Mouse (Mus musculus) CH12.LX (cell line): Measurements from ENCODE around the gene Rps4x. TPM values are rescaled to one million over a fixed set of nuclear protein-coding genes. Genes with fewer than 3 reads are reported as not detected.
"Not testable (repeated sequence)": the region's sequence is repeated elsewhere in the genome, so short reads cannot be mapped to it uniquely, and the experiment has no call there.

Experiments
- DNase-seq: peaks from one replicate; pipeline ENCODE4 v3.0.0-alpha.2; 2013; ENCODE audit errors: extremely low read depth
- H3K27ac ChIP-seq: 2 replicates; pipeline ENCODE4 v1.5.1; 2012; ENCODE audit warnings: low read depth, mild to moderate bottlenecking, control low read depth, moderate library complexity; ENCODE audit not compliant: insufficient read depth
- H3K27me3 ChIP-seq: replicated peaks from 2 replicates; pipeline ENCODE3; 2012; ENCODE audit warnings: inconsistent platforms
- H3K36me3 ChIP-seq, 2 experiments: replicated peaks in 1 of 2; 2 replicates each; pipeline versions ENCODE3 to v1.6.1; 2012; ENCODE audit warnings: inconsistent platforms in 1 of 2, low read length in 1 of 2, mild to moderate bottlenecking in 1 of 2, mixed read lengths in 1 of 2, moderate library complexity in 1 of 2; ENCODE audit not compliant: control insufficient read depth in 1 of 2, insufficient read depth in 1 of 2
- H3K4me1 ChIP-seq, 2 experiments: 2 replicates each; pipeline ENCODE4 v1.6.1; 2012; ENCODE audit warnings: inconsistent platforms in 1 of 2, moderate library complexity in 1 of 2; ENCODE audit not compliant: insufficient read depth in 2 of 2, control insufficient read depth in 1 of 2
- H3K4me2 ChIP-seq: 2 replicates; pipeline ENCODE4 v1.6.1; 2012; ENCODE audit warnings: low read depth, mild to moderate bottlenecking, control low read depth; ENCODE audit not compliant: poor library complexity, insufficient read depth, severe bottlenecking
- H3K4me3 ChIP-seq, 3 experiments: fragments of 150-350 bp in 1 of 3; sonication (generic) in 1 of 3; replicated peaks in 1 of 3; 2 replicates each; pipeline versions ENCODE3 to v1.5.1; 2011 to 2012; ENCODE audit warnings: low read depth in 2 of 3, low read length in 2 of 3, mild to moderate bottlenecking in 2 of 3, moderate library complexity in 2 of 3, control low read depth in 1 of 3, improper control_type of control experiment in 1 of 3, inconsistent platforms in 1 of 3, mixed read lengths in 1 of 3; ENCODE audit not compliant: poor library complexity in 1 of 3
- H3K79me2 ChIP-seq: replicated peaks from 2 replicates; pipeline ENCODE4 v1.6.1; 2012; ENCODE audit warnings: mild to moderate bottlenecking, moderate library complexity; ENCODE audit not compliant: control insufficient read depth, poor library complexity, insufficient read depth, severe bottlenecking; ENCODE audit errors: extremely low read depth
- H3K9ac ChIP-seq: 2 replicates; pipeline ENCODE4 v1.6.1; 2012; ENCODE audit warnings: low read depth, mild to moderate bottlenecking, control low read depth, moderate library complexity; ENCODE audit not compliant: insufficient read depth
- H3K9me3 ChIP-seq: replicated peaks from 2 replicates; pipeline ENCODE3; 2012; ENCODE audit warnings: low read length, inconsistent platforms, mixed read lengths
- BHLHE40 ChIP-seq: IDR thresholded peaks from 2 replicates; pipeline ENCODE4 v1.6.1; 2011; ENCODE audit warnings: mild to moderate bottlenecking, low read depth, low read length, improper control_type of control experiment
- CHD2 ChIP-seq: IDR thresholded peaks from 2 replicates; pipeline ENCODE4 v1.6.1; 2011; ENCODE audit warnings: low read length, improper control_type of control experiment
- CTCF ChIP-seq, 2 experiments: IDR thresholded peaks in 1 of 2; conservative IDR thresholded peaks in 1 of 2; 2 replicates each; pipeline ENCODE4 v1.5.1; 2011 to 2012; ENCODE audit warnings: low read depth in 2 of 2, low read length in 2 of 2, improper control_type of control experiment in 1 of 2, inconsistent platforms in 1 of 2, mild to moderate bottlenecking in 1 of 2, moderate library complexity in 1 of 2
- EP300 ChIP-seq: IDR thresholded peaks from 2 replicates; pipeline ENCODE4 v1.6.1; 2011; ENCODE audit warnings: low read length, improper control_type of control experiment
- ETS1 ChIP-seq: conservative IDR thresholded peaks from 2 replicates; pipeline ENCODE4 v1.6.1; 2012; ENCODE audit warnings: low read depth, mild to moderate bottlenecking, inconsistent platforms, low read length, improper control_type of control experiment, moderate library complexity
- GABPA ChIP-seq: IDR thresholded peaks from 2 replicates; pipeline ENCODE4 v1.6.1; 2012; ENCODE audit warnings: low read depth, low read length, improper control_type of control experiment, inconsistent platforms; ENCODE audit not compliant: insufficient replicate concordance
- HCFC1 ChIP-seq: IDR thresholded peaks from 2 replicates; pipeline ENCODE4 v1.6.1; 2012; ENCODE audit warnings: low read depth, mild to moderate bottlenecking, inconsistent platforms, low read length, improper control_type of control experiment
- MYC ChIP-seq: IDR thresholded peaks from 2 replicates; pipeline ENCODE4 v1.6.1; 2011; ENCODE audit warnings: low read depth, mild to moderate bottlenecking, improper control_type of control experiment, low read length
- NELFE ChIP-seq: IDR thresholded peaks from 2 replicates; pipeline ENCODE4 v1.6.1; 2011; ENCODE audit warnings: low read depth, low read length, improper control_type of control experiment
- POLR2A ChIP-seq: IDR thresholded peaks from 2 replicates; pipeline ENCODE4 v1.6.1; 2011; ENCODE audit warnings: low read depth, mild to moderate bottlenecking, improper control_type of control experiment, low read length
- RAD21 ChIP-seq: IDR thresholded peaks from 2 replicates; pipeline ENCODE4 v1.6.1; 2011; ENCODE audit warnings: low read depth, mild to moderate bottlenecking, low read length, improper control_type of control experiment, moderate library complexity
- SMC3 ChIP-seq: IDR thresholded peaks from 2 replicates; pipeline ENCODE4 v1.6.1; 2011; ENCODE audit warnings: low read depth, low read length, improper control_type of control experiment
- UBTF ChIP-seq: IDR thresholded peaks from 2 replicates; pipeline ENCODE4 v1.6.1; 2012; ENCODE audit warnings: low read depth, mild to moderate bottlenecking, inconsistent platforms, low read length, improper control_type of control experiment, moderate library complexity
- USF1 ChIP-seq: IDR thresholded peaks from 2 replicates; pipeline ENCODE4 v1.6.1; 2014; ENCODE audit warnings: low read depth, mild to moderate bottlenecking, inconsistent platforms, low read length, improper control_type of control experiment
- ZC3H11A ChIP-seq: IDR thresholded peaks from 2 replicates; pipeline ENCODE4 v1.6.1; 2012; ENCODE audit warnings: low read depth, mild to moderate bottlenecking, inconsistent platforms, low read length, improper control_type of control experiment
- ZKSCAN1 ChIP-seq: IDR thresholded peaks from 2 replicates; pipeline ENCODE4 v1.6.1; 2012; ENCODE audit warnings: low read depth, inconsistent platforms, low read length, improper control_type of control experiment, borderline replicate concordance
- dilution Hi-C: fragments of 300-500 bp; cut with MboI; formaldehyde crosslinking; loops from 2 replicates; pipeline ENCODE4 v1.14.3; 2020; ENCODE audit warnings: low sequenced_read_pairs; ENCODE audit not compliant: extremely low pct_unique_long_range_greater_than_20kb, extremely low pct_ligation_motif_present
- in situ Hi-C: fragments of 300-500 bp; cut with MboI; formaldehyde crosslinking; loops from 3 replicates; pipeline ENCODE4 v1.14.3; 2019; ENCODE audit warnings: low sequenced_read_pairs, low pct_ligation_motif_present, low pct_unique_long_range_greater_than_20kb, mixed read lengths
- polyA plus RNA-seq: library from polyadenylated mRNA; unstranded; fragments of >175 nt; gene quantifications from 2 replicates; pipeline ENCODE4 v1.2.1, GENCODE M21; 2012; ENCODE audit warnings: low read depth; ENCODE audit not compliant: insufficient read length
- total RNA-seq, 2 experiments: library from RNA; depleted of rRNA; stranded (reverse); fragments of 300-350 nt in 1 of 2; fragments of >200 nt in 1 of 2; gene quantifications; 2 replicates each; pipeline ENCODE4 v1.2.3; 2012 to 2014

The Rps4x gene
- total and polyA plus RNA-seq, 3 experiments, result 2,286 to 4,290 (median 3,101) TPM

- in situ Hi-C loops, result no loop called here
- H3K4me1 ChIP-seq, result no peaks in the 10 kb centered on the region
- peak; percentile 49 for DNase-seq
- H3K4me2 ChIP-seq, result no peak overlapping the region
- H3K9ac ChIP-seq, result no peak overlapping the region
- no peak overlapping the region for H3K27ac ChIP-seq
- H3K79me2 ChIP-seq, result no peaks in the 10 kb centered on the region
- no peaks in the 10 kb centered on the region for H3K9me3 ChIP-seq
- H3K36me3 ChIP-seq, result no peaks in the 10 kb centered on the region
- TF ChIP-seq EP300 (no peak), UBTF (no peak), ZC3H11A (no peak), CHD2 (no peak), POLR2A (no peak), RAD21 (peak; percentile 61), SMC3 (peak; percentile 52), CTCF (conservative IDR thresholded peaks at IDR 0.05 in 1 of 2, IDR thresholded peaks at IDR 0.05 in 1 of 2; ENCODE audit: low read depth in 2 of 2, low read length in 2 of 2) (peak; percentile 35 to 69; a peak in 2 of 4 replicates), GABPA (no peak), MYC (no peak), HCFC1 (no peak), BHLHE40 (no peak)
- dilution Hi-C loops, result no loop called here
- H3K27me3 ChIP-seq, result no peaks in the 10 kb centered on the region
- no peak overlapping the region for H3K4me3 ChIP-seq
These were observed 29.9 kb upstream of the Rps4x start for GRCm38 (mm10) chrX:102219126-102219525.

- TF ChIP-seq CTCF (conservative IDR thresholded peaks at IDR 0.05 in 1 of 2, IDR thresholded peaks at IDR 0.05 in 1 of 2; ENCODE audit: low read depth in 2 of 2, low read length in 2 of 2) (peak; percentile 38 to 63; a peak in 3 of 4 replicates), SMC3 (peak; percentile 34), RAD21 (peak; percentile 66)
- H3K27ac ChIP-seq, H3K9ac ChIP-seq, H3K4me1 ChIP-seq, H3K4me3 ChIP-seq, dilution Hi-C loops, H3K4me2 ChIP-seq, H3K27me3 ChIP-seq, H3K36me3 ChIP-seq, H3K79me2 ChIP-seq, in situ Hi-C loops, H3K9me3 ChIP-seq: not testable (repeated sequence)
- DNase-seq, result peak; percentile 48
These were observed 26.2 kb upstream of the Rps4x start for GRCm38 (mm10) chrX:102215356-102215755.

GRCm38 (mm10) chrX:102190840-102191239, 1.6 kb upstream of the Rps4x start:
- TF ChIP-seq CHD2 (no peak), GABPA (no peak), ZKSCAN1 (no peak), NELFE (no peak), ETS1 (no peak), USF1 (no peak)
- dilution Hi-C loops, result no loop called here
- Histone ChIP-seq H3K9me3 (no peaks in the 10 kb centered on the region), H3K4me1 (peaks cover 0 to 5% of the 10 kb centered on the region in 2 experiments; a peak in 2 of 4 replicates), H3K27ac (no peak overlapping the region), H3K27me3 (no peaks in the 10 kb centered on the region), H3K9ac (no peak overlapping the region), H3K79me2 (peaks cover 31% of the 10 kb centered on the region), H3K4me2 (no peak overlapping the region), H3K36me3 (peaks cover 16 to 20% of the 10 kb centered on the region in 2 experiments), H3K4me3 (no peak overlapping the region)
- no peak for DNase-seq
- in situ Hi-C loops, result no loop called here
